Mouse (Mus musculus) megakaryocyte, embryonic 14.5 days (primary cell): ENCODE measurements at regions not wholly inside any gene's neighbourhood (a gene's known extent, or its start where the extent isn't known, plus 50 kb on each side); places are given as distances from the start of the nearest gene placed in this dataset.

Experiments
- H3K27me3 ChIP-seq: replicated peaks from 2 replicates; pipeline ENCODE3; 2012; ENCODE audit warnings: inconsistent platforms
- H3K36me3 ChIP-seq: replicated peaks from 2 replicates; pipeline ENCODE3; 2012; ENCODE audit warnings: low read length, inconsistent platforms, mixed read lengths
- H3K4me1 ChIP-seq: 2 replicates; pipeline ENCODE4 v1.6.1; 2012; ENCODE audit warnings: inconsistent platforms
- H3K4me3 ChIP-seq: replicated peaks from 2 replicates; pipeline ENCODE3; 2012; ENCODE audit warnings: moderate library complexity, mild to moderate bottlenecking, inconsistent platforms
- H3K9me3 ChIP-seq: 2 replicates; pipeline ENCODE4 v1.6.1; 2012; ENCODE audit warnings: inconsistent platforms
- FLI1 ChIP-seq: IDR thresholded peaks from 2 replicates; pipeline ENCODE4 v1.6.1; 2012; ENCODE audit warnings: low read length, inconsistent platforms, mixed read lengths
- GATA1 ChIP-seq: IDR thresholded peaks from 3 replicates; pipeline ENCODE4 v1.6.1; 2012; ENCODE audit warnings: mixed read lengths, low read length, inconsistent platforms, borderline replicate concordance

DNA sequence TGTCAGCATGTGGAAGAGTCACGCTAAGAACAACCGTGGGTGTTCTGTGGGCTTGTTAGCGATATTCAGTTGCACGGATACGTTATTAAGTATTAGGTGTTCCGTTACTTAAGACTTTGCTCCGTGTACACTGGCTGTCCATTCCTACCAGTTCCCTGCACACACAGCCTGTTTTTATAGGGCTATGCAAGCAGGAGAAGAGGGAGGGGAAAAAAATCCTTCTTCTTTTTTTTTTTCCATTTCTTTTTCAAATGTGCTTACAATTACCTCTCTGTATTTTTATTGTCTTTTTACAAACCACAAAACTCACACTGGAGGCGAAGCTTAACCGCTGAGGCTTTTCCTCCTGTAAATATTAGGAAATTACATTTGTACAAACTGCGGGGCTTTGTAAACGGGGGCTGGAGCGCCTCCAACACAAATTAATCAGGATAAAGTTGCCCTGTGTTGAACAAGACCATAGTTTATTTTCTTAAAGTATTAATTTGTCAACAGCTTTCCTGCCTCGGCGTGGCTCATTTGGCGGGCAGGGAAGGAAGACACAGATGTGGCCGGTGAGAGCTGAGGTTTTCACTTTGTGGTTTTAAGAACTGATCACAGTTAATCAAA is 340.8 kb upstream of the Mki67 start:
- TF ChIP-seq GATA1 (no peak), FLI1 (no peak)
- H3K4me3 ChIP-seq = no peak overlapping the region
- H3K36me3 ChIP-seq = no peaks in the 10 kb centered on the region
- no peaks in the 10 kb centered on the region for H3K4me1 ChIP-seq
- peaks cover 4% of the 10 kb centered on the region for H3K27me3 ChIP-seq
- H3K9me3 ChIP-seq = no peaks in the 10 kb centered on the region

DNA sequence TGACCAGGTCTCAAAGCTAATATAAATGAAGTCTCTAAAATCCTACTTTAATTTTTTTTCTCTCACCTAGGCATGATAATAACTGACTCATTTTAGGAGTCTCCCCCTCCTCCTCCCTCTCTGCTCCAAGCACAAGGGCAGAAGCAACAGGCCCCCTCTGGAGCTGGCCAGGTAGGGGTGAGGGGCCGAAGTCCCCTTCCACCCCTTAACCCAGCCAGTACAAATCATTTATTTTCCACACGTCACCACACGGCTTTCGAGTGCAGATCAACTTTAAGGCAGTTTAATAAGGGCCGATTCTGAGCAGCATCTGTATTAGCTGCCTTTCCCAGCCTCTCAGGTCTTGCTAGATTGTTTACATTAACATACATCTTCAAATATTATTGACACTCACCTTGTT is 342.2 kb upstream of the Mki67 start:
- Histone ChIP-seq H3K36me3 (no peaks in the 10 kb centered on the region), H3K4me3 (no peak overlapping the region), H3K4me1 (no peaks in the 10 kb centered on the region), H3K9me3 (no peaks in the 10 kb centered on the region), H3K27me3 (peaks cover 4% of the 10 kb centered on the region)
- TF ChIP-seq GATA1 = no peak
- no peak for TF ChIP-seq FLI1

DNA sequence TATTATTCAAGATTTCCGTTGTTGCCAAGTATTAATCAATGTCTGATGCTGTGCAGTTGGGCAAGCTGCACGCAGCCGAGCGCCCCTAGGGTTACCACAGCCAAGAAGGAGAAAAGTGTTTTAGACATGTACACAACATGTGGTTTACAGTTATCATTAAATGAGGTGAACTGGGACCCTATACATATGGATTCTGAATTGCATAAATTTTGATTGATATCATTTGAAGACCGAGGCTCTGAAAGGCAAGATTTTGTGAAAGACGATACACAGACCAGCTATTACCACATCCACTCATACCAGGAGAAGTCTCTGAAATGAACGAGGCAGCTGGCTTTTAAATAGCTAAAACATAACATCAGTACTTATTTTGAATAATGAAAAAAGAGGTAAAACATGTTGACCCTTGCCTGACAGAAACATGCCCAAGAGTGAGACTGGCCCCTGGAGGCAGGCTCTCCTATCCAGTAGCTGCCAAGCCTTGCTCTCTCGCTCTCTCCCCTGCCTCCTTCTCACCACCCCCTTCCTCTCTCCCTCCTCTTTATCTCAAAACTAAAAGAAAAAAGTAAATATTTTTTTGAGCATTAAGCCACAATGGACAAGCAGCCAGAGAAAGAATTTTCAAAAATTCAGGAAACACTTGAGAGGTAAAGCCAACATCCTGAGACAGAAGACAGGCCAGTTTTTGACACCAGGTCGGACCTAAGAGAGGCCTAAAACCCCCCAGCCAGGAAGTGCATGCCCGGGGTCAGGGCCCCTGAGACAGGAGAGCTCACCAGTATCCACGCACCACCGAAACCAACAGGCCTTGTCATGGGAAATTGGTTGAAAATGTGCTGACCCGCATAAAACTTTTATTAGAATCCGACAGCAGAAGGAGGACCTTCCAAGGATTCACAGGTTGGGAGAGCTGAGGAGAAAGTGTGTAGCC is 342.9 kb upstream of the Mki67 start:
- Histone ChIP-seq H3K9me3 (no peaks in the 10 kb centered on the region), H3K4me1 (no peaks in the 10 kb centered on the region), H3K27me3 (peaks cover 4% of the 10 kb centered on the region), H3K36me3 (no peaks in the 10 kb centered on the region), H3K4me3 (no peak overlapping the region)
- TF ChIP-seq FLI1 = no peak
- TF ChIP-seq GATA1 = no peak

DNA sequence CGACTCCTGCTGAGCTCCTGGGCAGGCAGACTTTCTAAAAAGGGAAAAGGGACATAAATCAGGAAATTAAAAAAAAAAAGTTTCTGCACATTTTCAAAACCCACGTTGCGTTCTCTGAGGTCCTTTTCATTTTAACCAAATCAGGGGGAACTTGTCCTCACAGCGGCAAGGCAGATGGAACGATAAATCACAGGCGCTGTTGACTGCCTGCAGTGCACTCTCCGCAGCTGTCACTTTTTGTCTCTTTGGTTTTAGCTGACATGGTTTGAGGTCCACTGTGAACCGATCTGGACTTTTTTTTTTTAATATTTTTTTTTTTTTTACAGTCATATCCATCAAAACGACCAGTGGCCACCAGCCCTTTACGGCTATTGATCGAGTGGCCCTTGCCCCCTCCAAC is 343.7 kb upstream of the Mki67 start:
- Histone ChIP-seq H3K36me3 (no peaks in the 10 kb centered on the region), H3K4me3 (no peak overlapping the region), H3K4me1 (no peaks in the 10 kb centered on the region), H3K9me3 (no peaks in the 10 kb centered on the region), H3K27me3 (peaks cover 4% of the 10 kb centered on the region)
- TF ChIP-seq GATA1 = no peak
- no peak for TF ChIP-seq FLI1

DNA sequence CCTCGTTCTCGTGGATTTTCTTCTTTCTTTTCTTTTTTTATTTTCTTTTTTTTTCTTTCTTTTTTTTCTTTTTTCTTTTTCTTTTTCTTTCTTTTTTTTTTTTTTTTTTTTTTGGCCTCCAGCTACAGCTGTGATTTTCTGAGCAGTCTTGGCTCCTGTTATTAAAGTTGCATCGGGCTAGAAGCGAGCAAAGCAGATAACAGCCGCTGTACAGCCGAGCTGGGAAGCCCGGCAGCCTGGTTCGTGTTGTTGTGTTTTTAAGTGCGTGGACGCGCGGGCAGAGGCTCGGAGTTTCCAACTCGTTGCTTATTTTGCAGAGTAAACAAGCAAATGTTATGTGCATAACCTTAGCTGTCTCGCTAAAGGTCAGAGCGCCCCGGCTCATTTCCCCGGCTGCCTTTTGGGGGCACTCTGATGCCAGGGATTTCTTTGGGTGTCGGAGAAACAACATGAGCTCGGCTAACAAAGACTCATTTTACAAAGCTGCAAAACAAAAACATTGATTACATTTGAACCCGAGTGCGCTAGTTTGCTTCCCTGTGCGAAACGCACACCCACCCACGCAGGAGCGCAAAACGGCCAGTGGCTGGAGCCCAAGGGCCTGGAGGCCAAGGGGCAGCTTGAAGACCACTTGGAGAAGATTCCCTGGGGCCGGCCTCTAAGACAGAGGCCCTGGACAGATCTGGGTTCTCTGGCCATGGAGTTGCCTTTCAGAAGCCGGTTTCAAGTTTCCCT is 344.3 kb upstream of the Mki67 start:
- no peak overlapping the region for H3K4me3 ChIP-seq
- no peaks in the 10 kb centered on the region for H3K4me1 ChIP-seq
- TF ChIP-seq GATA1 (no peak), FLI1 (no peak)
- H3K27me3 ChIP-seq = peaks cover 4% of the 10 kb centered on the region
- no peaks in the 10 kb centered on the region for H3K9me3 ChIP-seq
- no peaks in the 10 kb centered on the region for H3K36me3 ChIP-seq

DNA sequence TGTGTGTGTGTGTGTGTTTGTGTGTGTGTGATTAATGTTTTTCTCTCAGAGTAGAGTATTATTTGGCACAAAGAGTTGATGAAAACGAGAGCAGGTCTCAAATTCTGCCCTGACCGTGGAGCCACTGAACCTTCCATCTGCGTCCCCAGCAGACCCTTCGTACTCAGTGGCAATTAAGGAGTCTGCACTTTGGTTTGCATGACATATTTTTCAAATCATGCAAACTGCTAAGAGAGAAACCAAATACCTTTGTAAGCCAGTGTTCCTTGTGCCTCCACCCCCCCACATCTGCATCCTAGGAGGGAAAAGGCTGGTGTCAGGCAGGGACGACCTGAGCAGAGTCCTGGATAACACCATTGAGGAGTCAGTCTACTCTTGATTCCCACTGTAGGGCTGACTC is 346.5 kb upstream of the Mki67 start:
- Histone ChIP-seq H3K4me3 (no peak overlapping the region), H3K4me1 (no peaks in the 10 kb centered on the region), H3K9me3 (no peaks in the 10 kb centered on the region), H3K27me3 (peaks cover 4% of the 10 kb centered on the region), H3K36me3 (no peaks in the 10 kb centered on the region)
- TF ChIP-seq FLI1 = no peak
- no peak for TF ChIP-seq GATA1

DNA sequence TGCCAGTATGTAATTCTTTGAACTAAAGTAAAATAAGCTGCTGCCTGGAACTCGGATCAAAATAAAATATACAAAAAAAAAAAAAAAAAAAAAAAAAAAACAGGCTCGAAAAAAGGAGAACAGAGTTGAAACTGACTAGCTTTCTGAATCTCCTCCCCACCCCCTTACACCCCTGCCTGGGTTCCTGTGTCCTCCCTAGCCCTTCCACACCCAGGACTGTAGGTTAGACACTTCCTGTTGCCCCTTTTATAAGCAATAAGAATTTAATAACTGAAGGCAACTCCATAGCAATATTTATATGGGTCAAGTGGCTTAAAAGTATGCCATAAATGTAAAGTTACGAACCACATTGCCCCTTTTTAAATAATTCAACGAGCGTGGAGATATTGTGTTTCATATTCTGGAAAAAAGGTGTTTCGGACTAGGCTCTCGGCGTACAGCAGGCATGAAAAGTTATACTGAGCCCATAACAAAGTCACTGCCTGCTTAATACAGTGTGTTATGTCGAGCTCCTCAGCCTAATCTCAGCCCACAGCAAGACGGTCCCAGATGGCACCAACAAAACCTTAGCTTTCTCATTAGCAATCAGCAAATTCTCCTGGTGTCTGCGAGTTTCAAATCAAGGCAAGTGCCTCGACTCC is 349.0 kb upstream of the Mki67 start:
- no peaks in the 10 kb centered on the region for H3K36me3 ChIP-seq
- peaks cover 2% of the 10 kb centered on the region for H3K27me3 ChIP-seq
- H3K4me1 ChIP-seq = no peaks in the 10 kb centered on the region
- H3K9me3 ChIP-seq = 0 out of 2 replicates have a peak, but pooled peaks cover 3% of the 10 kb centered on the region
- no peak overlapping the region for H3K4me3 ChIP-seq
- no peak for TF ChIP-seq GATA1
- TF ChIP-seq FLI1 = no peak

DNA sequence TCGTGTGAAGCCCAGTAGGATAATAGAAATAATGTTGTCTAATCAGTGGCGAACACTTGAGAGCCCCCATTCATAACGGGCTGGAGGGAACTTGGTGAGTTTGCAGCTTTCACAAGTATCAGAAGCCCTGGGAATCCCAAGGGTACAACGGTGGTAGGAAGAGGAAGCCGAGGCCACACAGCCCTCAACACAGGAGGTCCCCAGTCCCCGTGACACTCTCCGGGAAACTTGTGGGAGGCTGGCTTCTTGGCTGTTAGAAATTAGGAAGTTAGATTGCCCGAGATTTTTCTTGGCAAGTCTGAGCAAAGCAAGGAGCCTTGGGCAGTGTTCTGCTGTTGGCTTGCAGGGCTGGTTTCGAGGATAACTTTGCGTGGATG is 349.5 kb upstream of the Mki67 start:
- H3K9me3 ChIP-seq = 0 out of 2 replicates have a peak, but pooled peaks cover 3% of the 10 kb centered on the region
- no peaks in the 10 kb centered on the region for H3K4me1 ChIP-seq
- no peak overlapping the region for H3K4me3 ChIP-seq
- TF ChIP-seq FLI1 (no peak), GATA1 (no peak)
- peaks cover 2% of the 10 kb centered on the region for H3K27me3 ChIP-seq
- H3K36me3 ChIP-seq = no peaks in the 10 kb centered on the region

DNA sequence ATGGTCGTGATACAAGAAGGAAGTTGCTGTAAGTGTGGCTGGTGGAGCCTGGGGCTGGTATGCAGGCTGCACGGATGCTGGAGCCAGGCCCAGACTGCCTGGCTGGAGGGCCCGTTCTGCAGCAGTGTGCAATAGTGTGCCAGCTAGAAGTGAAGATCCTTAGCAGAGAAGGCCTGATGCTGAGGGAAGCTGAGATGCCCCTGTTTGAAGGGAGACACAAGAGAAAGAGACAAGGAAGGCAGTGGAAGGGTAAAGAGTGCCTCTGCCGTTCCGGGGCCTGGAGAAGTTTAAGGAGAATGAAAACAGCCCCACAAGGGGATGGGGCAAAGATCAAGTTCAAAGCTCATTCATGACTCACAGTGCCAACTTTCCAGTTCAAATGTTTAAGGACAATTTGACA is 354.7 kb upstream of the Mki67 start:
- H3K4me1 ChIP-seq = no peaks in the 10 kb centered on the region
- peaks cover 2% of the 10 kb centered on the region for H3K27me3 ChIP-seq
- H3K36me3 ChIP-seq = no peaks in the 10 kb centered on the region
- H3K4me3 ChIP-seq = no peak overlapping the region
- 0 out of 2 replicates have a peak, but pooled peaks cover 3% of the 10 kb centered on the region for H3K9me3 ChIP-seq
- no peak for TF ChIP-seq FLI1
- TF ChIP-seq GATA1 = no peak
